Mouse (Mus musculus) thymus, adult 2 months (tissue): ENCODE measurements around the gene Lipn.

Source experiments
- CTCF ChIP-seq: fragments of 200-500 bp; IDR thresholded peaks from 2 replicates; pipeline ENCODE4 v1.5.1; 2012; ENCODE audit warnings: mild to moderate bottlenecking, control low read depth, low read length, moderate library complexity, borderline replicate concordance; ENCODE audit not compliant: control insufficient read depth, poor library complexity, insufficient read depth; ENCODE audit errors: extremely low read depth
- POLR2A ChIP-seq: fragments of 200-500 bp; IDR thresholded peaks from 2 replicates; pipeline ENCODE4 v1.6.1; 2012; ENCODE audit warnings: mild to moderate bottlenecking, low read length, control low read depth, moderate library complexity; ENCODE audit not compliant: control insufficient read depth, poor library complexity, insufficient read depth; ENCODE audit errors: extremely low read depth

GRCm38 (mm10) chr19:34119653-34120052, 52.5 kb downstream of the Lipn start:
- TF ChIP-seq POLR2A (no peak), CTCF (no peak)
